Mouse (Mus musculus): Measurements from ENCODE around the gene CN725425. TPM values are rescaled to one million over a fixed set of nuclear protein-coding genes. Genes with fewer than 3 reads are reported as not detected.

CN725425 gene
- polyA plus RNA-seq, 1 experiment from 2014 or later: not detected

DNA sequence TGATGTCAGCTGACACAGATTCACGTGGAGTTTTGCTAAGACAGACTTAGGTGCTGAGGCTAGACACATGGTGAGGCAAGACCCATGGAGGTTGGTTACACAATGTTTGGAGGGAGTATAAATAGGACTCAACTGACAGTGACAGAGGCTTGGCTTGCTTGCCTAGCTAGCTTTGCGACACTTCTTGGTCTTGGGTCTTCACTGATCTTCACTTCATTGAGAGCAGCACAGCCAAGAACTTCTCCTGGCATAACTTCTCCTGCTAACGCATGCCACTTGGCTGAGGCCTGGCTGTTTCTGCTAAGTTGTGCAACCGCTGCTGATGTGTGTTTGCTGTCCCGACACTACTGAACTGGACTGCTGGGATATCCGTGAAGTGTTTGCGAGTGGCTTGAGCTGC, 83.5 kb downstream of the CN725425 start:
- Histone ChIP-seq H3K4me3 (no peak overlapping the region), H3K36me3 (no peaks in the 10 kb centered on the region), H3K27ac (no peak overlapping the region), H3K9me3 (replicated peaks) (no peaks in the 10 kb centered on the region), H3K9ac (no peak overlapping the region), H3K4me1 (replicated peaks) (no peaks in the 10 kb centered on the region), H3K27me3 (no peaks in the 10 kb centered on the region), H3K4me2 (no peak overlapping the region)
- no peak for ATAC-seq (replicated peaks; ENCODE audit: insufficient number of reproducible peaks, insufficient read depth, low FRiP score, low read depth)
- WGBS: 83% methylated on average over 7 of the region's 7 CpGs

- Histone ChIP-seq H3K4me2 (no peak overlapping the region), H3K36me3 (no peaks in the 10 kb centered on the region), H3K27me3 (no peaks in the 10 kb centered on the region), H3K4me3 (no peak overlapping the region), H3K9me3 (replicated peaks) (no peaks in the 10 kb centered on the region), H3K27ac (no peak overlapping the region), H3K4me1 (replicated peaks) (no peaks in the 10 kb centered on the region), H3K9ac (no peak overlapping the region)
- WGBS: 87% methylated on average over 3 of the region's 3 CpGs
- no peak for ATAC-seq (replicated peaks; ENCODE audit: insufficient number of reproducible peaks, insufficient read depth, low FRiP score, low read depth)
Measured at GRCm38 (mm10) chr15:91283418-91283817, 84.1 kb downstream of the CN725425 start.

- Histone ChIP-seq H3K27me3 (no peaks in the 10 kb centered on the region), H3K4me3 (no peak overlapping the region), H3K36me3 (no peaks in the 10 kb centered on the region), H3K27ac (no peak overlapping the region), H3K9ac (no peak overlapping the region), H3K4me1 (replicated peaks) (no peaks in the 10 kb centered on the region), H3K4me2 (no peak overlapping the region), H3K9me3 (replicated peaks) (no peaks in the 10 kb centered on the region)
- 78% methylated on average over 11 of the region's 11 CpGs for WGBS
- ATAC-seq (replicated peaks; ENCODE audit: insufficient number of reproducible peaks, insufficient read depth, low FRiP score, low read depth): no peak
Measured at GRCm38 (mm10) chr15:91299319-91299835, 100.1 kb downstream of the CN725425 start.

- Histone ChIP-seq H3K36me3 (no peaks in the 10 kb centered on the region), H3K4me1 (replicated peaks) (no peaks in the 10 kb centered on the region), H3K27me3 (no peaks in the 10 kb centered on the region), H3K9me3 (replicated peaks) (no peaks in the 10 kb centered on the region), H3K4me3 (no peak overlapping the region), H3K27ac (no peak overlapping the region), H3K4me2 (no peak overlapping the region), H3K9ac (no peak overlapping the region)
- WGBS: 10% methylated on average over 3 of the region's 3 CpGs
- ATAC-seq (replicated peaks; ENCODE audit: insufficient number of reproducible peaks, insufficient read depth, low FRiP score, low read depth): no peak
Measured at GRCm38 (mm10) chr15:91301366-91301765, 102.1 kb downstream of the CN725425 start.

DNA sequence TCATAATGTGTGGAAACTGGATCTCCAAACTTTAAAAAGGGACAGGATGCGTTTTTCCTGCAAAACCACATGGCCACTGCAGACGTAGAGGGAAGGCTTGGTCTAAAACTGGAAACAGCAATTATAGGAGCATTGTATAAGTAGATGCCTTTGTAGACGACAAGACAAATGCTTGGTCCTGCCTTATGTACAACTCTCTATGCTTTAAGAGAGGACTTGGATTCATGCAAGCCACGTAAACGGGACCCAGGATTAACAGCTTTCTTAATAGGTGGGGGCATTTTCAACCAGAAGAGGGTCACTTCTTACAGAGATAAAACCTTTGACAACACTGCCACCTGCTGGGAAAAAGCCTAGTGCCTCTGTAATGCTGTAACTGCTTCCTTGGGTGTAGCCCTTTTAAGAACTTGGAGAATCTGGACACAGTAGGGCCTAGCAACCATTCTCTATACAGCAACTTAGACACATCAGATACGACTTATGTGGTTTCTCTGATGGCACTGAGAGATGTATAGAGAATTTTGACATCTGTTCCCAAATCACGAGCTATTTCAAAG, 105.1 kb downstream of the CN725425 start:
- Histone ChIP-seq H3K9me3 (replicated peaks) (no peaks in the 10 kb centered on the region), H3K4me2 (no peak overlapping the region), H3K27me3 (no peaks in the 10 kb centered on the region), H3K9ac (no peak overlapping the region), H3K4me1 (replicated peaks) (no peaks in the 10 kb centered on the region), H3K36me3 (no peaks in the 10 kb centered on the region), H3K27ac (no peak overlapping the region), H3K4me3 (no peak overlapping the region)
- no peak for ATAC-seq (replicated peaks; ENCODE audit: insufficient number of reproducible peaks, insufficient read depth, low FRiP score, low read depth)
- 47% methylated on average over 7 of the region's 7 CpGs for WGBS

Other genes with a start within 250 kb of the CN725425 start
- 4.1 and 4.8 TPM in 2 replicates for gene Kif21a, start 149.5 kb upstream of the CN725425 start, polyA plus RNA-seq (2015; fragmentation: Nextera tagmentation; extraction: Ambion mirVana)
- 0.55 and 1.0 TPM in 2 replicates for gene Abcd2, start 7.7 kb upstream of the CN725425 start, polyA plus RNA-seq (2015; fragmentation: Nextera tagmentation; extraction: Ambion mirVana)

Measured in heart, embryonic 15.5 days (tissue).